ENCODE assay signal across 19 mouse cellular contexts in genomic region chr4:119633948-119634347, GRCm38 (mm10). TPM values are rescaled to one million over a fixed set of nuclear protein-coding genes. Genes with fewer than 3 reads are reported as not detected.
"Had no signal": no experiment of that assay in that cellular context is flagged by ENCODE, and none has a peak within 500 bp of the region (broad histone marks: within the 10 kb centered on the region; RNA-seq: fewer than 3 reads in every experiment).

No protein-coding gene starts in this region.

- DNase-seq: kidney, adult 8-10 months; kidney, postnatal 25 days; lung, adult 2 months; lung, postnatal 36 days; spleen, adult 18-20 months; thymus, postnatal 36 days had no signal

- H3K4me2 ChIP-seq: limb, embryonic 13.5 days; liver, embryonic 11.5 days; liver, embryonic 15.5 days; midbrain, embryonic 15.5 days had no signal

- H3K27ac ChIP-seq: limb, embryonic 13.5 days; liver, embryonic 15.5 days; midbrain, embryonic 15.5 days had no signal

- H3K4me3 ChIP-seq: limb, embryonic 13.5 days; liver, embryonic 15.5 days; midbrain, embryonic 15.5 days had no signal

- ATAC-seq: lung, postnatal 0 days; midbrain, embryonic 15.5 days had no signal

- H3K27me3 ChIP-seq: limb, embryonic 13.5 days; liver, embryonic 15.5 days; midbrain, embryonic 15.5 days had no signal

- H3K9ac ChIP-seq: limb, embryonic 13.5 days; liver, embryonic 15.5 days; midbrain, embryonic 15.5 days had no signal

- H3K9me3 ChIP-seq: limb, embryonic 13.5 days; liver, embryonic 15.5 days; midbrain, embryonic 15.5 days had no signal

RNA-seq across cellular contexts. Expression of gene Guca2a, which starts 3.6 kb away (rescaled TPM):
- total RNA-seq: layer of hippocampus, adult 18-20 months; layer of hippocampus, postnatal 36 days; left cerebral cortex, postnatal 25 days; megakaryocyte progenitor cell, adult 5-6 weeks; neutrophil, adult 5-6 weeks had no signal
- polyA plus RNA-seq: limb, embryonic 13.5 days; liver, embryonic 15.5 days; lung, adult 2 months; midbrain, embryonic 15.5 days; stomach, embryonic 14.5 days; thymus, postnatal 0 days had no signal

RNA-seq across cellular contexts. Expression of gene Guca2b, which starts 24.8 kb away (rescaled TPM):
- total RNA-seq: layer of hippocampus, adult 18-20 months; layer of hippocampus, postnatal 36 days; left cerebral cortex, adult 8-10 months; left cerebral cortex, postnatal 25 days; megakaryocyte progenitor cell, adult 5-6 weeks; neutrophil, adult 5-6 weeks had no signal
- polyA plus RNA-seq: limb, embryonic 13.5 days; lung, adult 2 months; lung, postnatal 0 days; midbrain, embryonic 15.5 days; stomach, embryonic 14.5 days had no signal
